Mouse (Mus musculus) limb, embryonic 11.5 days (tissue): ENCODE results near the gene Nup98. TPM values are rescaled to one million over a fixed set of nuclear protein-coding genes. Genes with fewer than 3 reads are reported as not detected.
A peak's percentile ranks its signal among the peaks of the same experiment; 100 is the strongest.

Experiments
- ATAC-seq: fragments of 200-750 bp; cut with Nextera tagmentation; 2 replicates; pipeline ENCODE4 v1.8.0; 2017; ENCODE audit warnings: low read depth; ENCODE audit not compliant: insufficient number of reproducible peaks, low FRiP score, low TSS enrichment
- DNase-seq: peaks from one replicate; pipeline ENCODE4 v3.0.0-alpha.2; 2015; ENCODE audit warnings: low spot score
- H3K27ac ChIP-seq: fragments of 300-500 bp; sonication (generic); replicated peaks from 2 replicates; pipeline ENCODE4 v1.5.1; 2014; ENCODE audit warnings: low read depth, mild to moderate bottlenecking, low read length
- H3K27me3 ChIP-seq: fragments of 300-500 bp; sonication (generic); 2 replicates; pipeline ENCODE4 v1.6.1; 2014; ENCODE audit warnings: mild to moderate bottlenecking, low read length, mixed read lengths; ENCODE audit not compliant: control insufficient read depth, insufficient read depth
- H3K36me3 ChIP-seq: fragments of 300-500 bp; sonication (generic); 2 replicates; pipeline ENCODE4 v1.6.1; 2014; ENCODE audit warnings: mild to moderate bottlenecking, low read length, moderate library complexity, mixed read lengths; ENCODE audit not compliant: control insufficient read depth, insufficient read depth
- H3K4me1 ChIP-seq: fragments of 300-500 bp; sonication (generic); 2 replicates; pipeline ENCODE4 v1.6.1; 2014; ENCODE audit warnings: low read length, mixed read lengths; ENCODE audit not compliant: control insufficient read depth, insufficient read depth
- H3K4me2 ChIP-seq: fragments of 300-500 bp; sonication (generic); 2 replicates; pipeline ENCODE4 v1.6.1; 2014; ENCODE audit warnings: low read depth, mild to moderate bottlenecking, moderate library complexity; ENCODE audit not compliant: severe bottlenecking
- H3K4me3 ChIP-seq: fragments of 300-500 bp; sonication (generic); 2 replicates; pipeline ENCODE4 v1.5.1; 2014; ENCODE audit warnings: low read depth, low read length
- H3K9ac ChIP-seq: fragments of 300-500 bp; sonication (generic); 2 replicates; pipeline ENCODE4 v1.6.1; 2014; ENCODE audit warnings: mild to moderate bottlenecking, low read length
- H3K9me3 ChIP-seq: fragments of 300-500 bp; sonication (generic); 2 replicates; pipeline ENCODE4 v1.6.1; 2016; ENCODE audit warnings: low read length; ENCODE audit not compliant: control insufficient read depth
- WGBS: fragments of 180-500 bp; shearing (Covaris S2); extraction: QIAGEN DNeasy Blood & Tissue Kit; methylation state at CpG from one replicate; pipeline ENCODE4 v1.1.7; 2014; 5-methylcytosine and 5-hydroxymethylcytosine counted together
- polyA plus RNA-seq: library from polyadenylated mRNA; unstranded; fragments of >200 nt; fragmentation: Nextera tagmentation; extraction: Ambion mirVana; gene quantifications from 2 replicates; pipeline ENCODE4 v1.2.1, GENCODE M21; 2014

Nup98 gene
- polyA plus RNA-seq, 1 experiment from 2014 or later, result 53.7 TPM

DNA sequence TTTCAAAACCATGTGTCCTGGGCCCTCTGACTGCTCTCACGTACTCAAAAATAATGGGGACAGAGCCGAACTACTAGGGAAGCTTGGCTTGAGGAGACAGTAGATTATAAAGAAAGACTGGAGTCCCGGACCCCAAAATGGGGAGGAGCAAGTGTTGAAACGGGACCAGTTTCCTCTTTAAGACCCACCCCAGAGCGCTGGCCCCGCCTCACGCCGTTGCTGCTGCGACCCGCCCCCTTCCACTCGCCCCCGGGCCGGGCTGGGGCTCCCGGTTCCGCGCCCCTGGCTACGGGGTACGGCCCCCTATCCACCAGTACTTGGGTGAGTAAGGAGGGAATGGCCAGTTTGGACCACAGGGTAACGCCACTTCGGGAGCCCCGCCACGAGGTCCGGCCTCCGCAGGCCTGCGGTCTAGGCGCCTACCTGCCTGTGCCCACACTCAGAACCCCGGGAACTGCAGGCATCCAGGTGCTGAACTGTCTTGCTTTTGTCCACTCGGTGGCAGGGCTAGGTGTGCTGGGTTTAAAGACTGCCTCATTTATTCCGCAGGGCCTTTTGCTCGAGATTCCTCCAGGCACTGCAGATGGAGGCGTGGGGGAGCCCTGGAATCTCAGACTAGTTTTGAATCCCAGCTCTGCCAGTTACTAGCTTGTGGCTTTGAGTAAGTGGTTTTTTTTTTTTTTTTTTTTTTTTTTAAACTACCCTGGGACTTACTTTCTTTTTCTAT is 13.0 kb upstream of the Nup98 start:
- DNase-seq (peak; percentile 80), ATAC-seq (peak; percentile 75)
- no peaks in the 10 kb centered on the region for H3K9me3 ChIP-seq
- H3K4me2 ChIP-seq, result peak overlapping the region; percentile 71
- H3K4me1 ChIP-seq, result no peaks in the 10 kb centered on the region
- H3K27me3 ChIP-seq, result no peaks in the 10 kb centered on the region
- H3K4me3 ChIP-seq, result peak overlapping the region; percentile 63
- peak overlapping the region; percentile 72 for H3K27ac ChIP-seq
- peaks cover 6% of the 10 kb centered on the region for H3K36me3 ChIP-seq
- peak overlapping the region; percentile 71 for H3K9ac ChIP-seq
- WGBS, result under 1% methylated on average over 31 of the region's 31 CpGs

- Histone ChIP-seq H3K27me3 (no peaks in the 10 kb centered on the region), H3K36me3 (peaks cover 5% of the 10 kb centered on the region), H3K9ac (peak overlapping the region; percentile 40; the same call in 1 of the 2 replicates), H3K4me2 (peak overlapping the region; percentile 71), H3K4me1 (no peaks in the 10 kb centered on the region), H3K27ac (no peak overlapping the region), H3K9me3 (no peaks in the 10 kb centered on the region), H3K4me3 (peak overlapping the region; percentile 63)
- ATAC-seq, result no peak
- WGBS, result 3% methylated on average over 6 of the region's 13 CpGs
- peak; percentile 50 for DNase-seq
Observed at GRCm38 (mm10) chr7:102222336-102222735, 12.4 kb upstream of the Nup98 start.

- H3K9ac ChIP-seq, result no peak overlapping the region
- ATAC-seq (no peak), DNase-seq (no peak)
- peaks cover 5% of the 10 kb centered on the region for H3K36me3 ChIP-seq
- H3K4me3 ChIP-seq, result no peak overlapping the region
- H3K27ac ChIP-seq, result no peak overlapping the region
- 53% methylated on average over 1 of the region's 1 CpGs for WGBS
- no peaks in the 10 kb centered on the region for H3K27me3 ChIP-seq
- no peaks in the 10 kb centered on the region for H3K4me1 ChIP-seq
- no peaks in the 10 kb centered on the region for H3K9me3 ChIP-seq
- H3K4me2 ChIP-seq, result no peak overlapping the region; the same call in 1 of the 2 replicates
Observed at GRCm38 (mm10) chr7:102221899-102222298, 11.9 kb upstream of the Nup98 start.

GRCm38 (mm10) chr7:102211071-102211470 is 1.1 kb upstream of the Nup98 start:
- no peak for ATAC-seq
- DNase-seq, result no peak
- 59% methylated on average over 3 of the region's 3 CpGs for WGBS
- peak overlapping the region; percentile 68 for H3K4me2 ChIP-seq
- peak overlapping the region; percentile 70; the same call in 1 of the 2 replicates for H3K9ac ChIP-seq
- H3K36me3 ChIP-seq, result no peaks in the 10 kb centered on the region
- peak overlapping the region; percentile 56 for H3K4me3 ChIP-seq
- H3K27me3 ChIP-seq, result no peaks in the 10 kb centered on the region
- no peak overlapping the region for H3K27ac ChIP-seq
- H3K4me1 ChIP-seq, result 0 out of 2 replicates have a peak, but pooled peaks cover 3% of the 10 kb centered on the region
- H3K9me3 ChIP-seq, result no peaks in the 10 kb centered on the region

DNA sequence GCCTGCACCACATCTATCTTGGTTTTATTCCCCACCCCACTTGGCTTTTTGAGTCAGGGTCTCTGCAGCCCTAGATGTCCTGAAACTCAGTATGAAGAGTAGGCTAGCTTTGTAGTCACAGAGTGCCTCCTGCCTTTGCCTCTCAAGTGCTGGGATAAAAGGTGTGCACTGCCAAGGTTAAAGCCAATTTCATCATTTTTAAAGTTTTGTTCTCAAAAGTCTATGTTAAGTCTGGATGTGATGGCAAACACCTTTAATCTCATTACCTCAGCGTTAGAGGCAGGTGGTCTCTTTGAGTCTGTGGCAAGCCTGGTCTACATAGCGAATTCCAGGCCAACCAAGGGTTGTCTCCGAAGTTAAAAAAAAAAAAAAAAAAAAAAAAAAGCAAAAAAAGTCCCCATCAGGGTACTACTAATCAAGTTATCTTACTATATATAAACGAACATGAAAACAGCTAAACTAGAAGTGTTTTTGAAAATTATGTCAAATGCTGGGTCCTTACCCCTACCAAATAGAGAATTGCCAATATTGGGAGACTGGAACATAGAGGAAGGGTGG is 1.1 kb downstream of the Nup98 start:
- ATAC-seq, result no peak

DNA sequence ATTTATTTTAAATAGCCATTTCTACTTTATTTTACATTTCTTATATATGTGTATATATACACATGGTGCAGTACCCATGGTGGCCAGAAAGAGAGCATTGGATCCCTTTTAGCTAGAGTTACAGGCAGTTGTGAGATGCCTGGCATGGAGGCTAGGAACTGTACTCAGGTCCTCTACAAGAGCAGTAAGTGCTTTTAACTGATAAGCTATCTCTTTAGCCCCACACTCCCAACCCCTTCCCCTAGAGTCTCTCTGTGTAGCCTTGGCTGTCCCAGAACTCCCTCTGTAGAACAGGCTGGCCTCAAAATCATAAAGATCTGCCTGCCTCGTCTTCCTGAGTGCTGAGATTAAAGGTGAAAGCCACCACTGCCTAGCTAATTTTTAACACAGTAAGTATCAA is 4.3 kb downstream of the Nup98 start:
- no peak for ATAC-seq
- Histone ChIP-seq H3K4me3 (no peak overlapping the region), H3K36me3 (no peaks in the 10 kb centered on the region), H3K27me3 (no peaks in the 10 kb centered on the region), H3K9ac (no peak overlapping the region), H3K27ac (no peak overlapping the region), H3K4me2 (no peak overlapping the region), H3K9me3 (no peaks in the 10 kb centered on the region), H3K4me1 (0 out of 2 replicates have a peak, but pooled peaks cover 3% of the 10 kb centered on the region)
- no peak for DNase-seq
- 91% methylated on average over 1 of the region's 1 CpGs for WGBS

More for the DNA sequence above, 1.1 kb downstream of the Nup98 start:
- H3K27me3 ChIP-seq, result no peaks in the 10 kb centered on the region
- 0 out of 2 replicates have a peak, but pooled peaks cover 3% of the 10 kb centered on the region for H3K4me1 ChIP-seq
- no peak for DNase-seq
- 63% methylated on average over 4 of the region's 4 CpGs for WGBS
- no peaks in the 10 kb centered on the region for H3K36me3 ChIP-seq
- H3K27ac ChIP-seq, result no peak overlapping the region
- H3K4me2 ChIP-seq, result peak overlapping the region; percentile 63
- no peaks in the 10 kb centered on the region for H3K9me3 ChIP-seq
- peak overlapping the region; percentile 22; the same call in 1 of the 2 replicates for H3K9ac ChIP-seq
- H3K4me3 ChIP-seq, result peak overlapping the region; percentile 65

DNA sequence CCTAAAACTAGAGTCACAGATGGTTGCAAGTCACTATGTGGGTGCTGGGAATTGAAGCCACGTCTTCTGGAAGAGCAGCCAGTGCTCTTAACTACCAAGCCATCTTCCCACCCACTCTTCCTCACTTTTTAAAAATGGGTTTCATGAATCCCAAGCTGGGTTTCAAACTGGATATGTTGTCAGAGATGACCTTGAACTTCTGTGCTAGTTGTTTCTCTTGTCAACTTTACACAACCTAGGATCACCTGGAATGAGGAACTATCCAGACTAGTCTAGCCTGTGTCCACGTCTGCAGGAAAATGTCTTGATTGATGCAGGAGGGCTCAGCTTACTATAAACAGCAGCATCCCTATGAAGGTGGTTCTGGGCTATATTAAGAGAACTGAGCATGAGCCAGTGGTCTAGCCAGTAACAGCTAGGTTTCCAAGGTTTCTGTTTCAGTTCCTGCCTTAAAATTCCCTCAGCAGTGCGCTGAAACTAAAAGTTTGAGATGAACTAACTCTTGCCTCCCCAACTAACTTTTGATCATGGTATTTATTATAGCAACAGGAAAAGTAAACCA is 5.6 kb downstream of the Nup98 start:
- Histone ChIP-seq H3K4me1 (0 out of 2 replicates have a peak, but pooled peaks cover 3% of the 10 kb centered on the region), H3K36me3 (no peaks in the 10 kb centered on the region), H3K9me3 (no peaks in the 10 kb centered on the region), H3K9ac (no peak overlapping the region), H3K4me2 (no peak overlapping the region), H3K27ac (no peak overlapping the region), H3K4me3 (no peak overlapping the region), H3K27me3 (no peaks in the 10 kb centered on the region)
- WGBS, result 84% methylated on average over 3 of the region's 3 CpGs
- ATAC-seq, result no peak
- DNase-seq, result no peak

DNA sequence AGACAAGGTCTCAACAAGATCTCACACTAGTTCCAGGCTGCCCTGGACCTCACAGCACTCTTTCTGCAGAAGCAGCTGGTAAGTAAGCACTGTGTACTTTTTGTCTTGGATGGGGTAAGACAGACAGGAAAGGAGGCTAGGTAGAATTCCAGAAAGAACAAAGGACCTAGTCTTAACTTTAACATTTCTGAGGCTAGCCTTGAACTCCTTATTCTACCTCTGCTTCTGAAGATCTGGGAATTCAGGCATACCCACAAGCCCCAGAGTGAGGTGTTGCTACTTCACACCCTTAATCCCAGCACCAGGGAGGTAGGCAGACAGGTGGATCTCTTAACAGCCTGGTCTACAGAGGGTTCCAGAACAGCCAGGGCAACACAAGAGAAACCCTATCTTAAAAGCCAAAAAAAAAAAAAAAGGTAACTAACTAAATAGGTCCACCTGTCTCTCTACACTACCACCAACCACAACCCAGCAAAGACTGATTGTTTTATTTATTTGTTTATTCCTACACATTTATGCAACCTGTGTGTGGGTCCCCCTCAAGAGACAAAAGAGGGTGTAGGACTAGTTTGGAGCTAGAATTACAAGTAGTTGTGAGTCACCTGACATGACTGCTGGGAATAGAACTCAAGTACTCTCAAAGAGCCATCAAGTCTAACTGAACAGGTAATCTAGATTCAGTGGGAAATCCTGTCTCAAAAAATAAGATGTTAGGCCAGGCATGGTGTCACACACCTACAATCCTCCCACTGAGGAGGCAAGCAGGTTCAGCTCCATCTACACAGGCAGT is 8.8 kb downstream of the Nup98 start:
- Histone ChIP-seq H3K36me3 (no peaks in the 10 kb centered on the region), H3K4me2 (no peak overlapping the region), H3K9me3 (no peaks in the 10 kb centered on the region), H3K4me1 (no peaks in the 10 kb centered on the region), H3K27me3 (no peaks in the 10 kb centered on the region), H3K27ac (no peak overlapping the region), H3K9ac (no peak overlapping the region), H3K4me3 (no peak overlapping the region)
- no peak for ATAC-seq
- DNase-seq, result no peak
